Mouse (Mus musculus) splenic B cell, adult 2 months (primary cell): ENCODE results near the gene Fndc3a.

Source experiments
- DNase-seq: peaks from one replicate; pipeline ENCODE4 v3.0.0-alpha.2; 2011; ENCODE audit warnings: low read depth, low spot score
- H3K27me3 ChIP-seq: 2 replicates; pipeline ENCODE4 v1.6.1; 2012; ENCODE audit warnings: mild to moderate bottlenecking, low read length, moderate library complexity, mixed read lengths; ENCODE audit not compliant: control insufficient read depth, poor library complexity, insufficient read depth, severe bottlenecking
- H3K36me3 ChIP-seq: 2 replicates; pipeline ENCODE4 v1.6.1; 2012; ENCODE audit warnings: mild to moderate bottlenecking, low read length, moderate library complexity, mixed read lengths; ENCODE audit not compliant: control insufficient read depth, poor library complexity, insufficient read depth, severe bottlenecking

The Fndc3a gene

GRCm38 (mm10) chr14:72709091-72709709, 603 bp downstream of the Fndc3a start:
- DNase-seq: peak; percentile 80
- no peaks in the 10 kb centered on the region for H3K27me3 ChIP-seq
- no peaks in the 10 kb centered on the region for H3K36me3 ChIP-seq

- no peaks in the 10 kb centered on the region for H3K27me3 ChIP-seq
- H3K36me3 ChIP-seq: no peaks in the 10 kb centered on the region
- peak; percentile 65 for DNase-seq
Observed at GRCm38 (mm10) chr14:72708581-72708991, 1.2 kb downstream of the Fndc3a start.

- Histone ChIP-seq H3K36me3 (no peaks in the 10 kb centered on the region), H3K27me3 (no peaks in the 10 kb centered on the region)
- DNase-seq: no peak
Observed at GRCm38 (mm10) chr14:72700056-72700455, 9.7 kb downstream of the Fndc3a start.

- DNase-seq: peak; percentile 81
- H3K36me3 ChIP-seq: no peaks in the 10 kb centered on the region
- no peaks in the 10 kb centered on the region for H3K27me3 ChIP-seq
Observed at GRCm38 (mm10) chr14:72691406-72691805, 18.4 kb downstream of the Fndc3a start.

GRCm38 (mm10) chr14:72689525-72689924, 20.3 kb downstream of the Fndc3a start:
- peak; percentile 38 for DNase-seq
- Histone ChIP-seq H3K27me3 (no peaks in the 10 kb centered on the region), H3K36me3 (no peaks in the 10 kb centered on the region)

- no peaks in the 10 kb centered on the region for H3K27me3 ChIP-seq
- H3K36me3 ChIP-seq: no peaks in the 10 kb centered on the region
- peak; percentile 71 for DNase-seq
Observed at GRCm38 (mm10) chr14:72684857-72685370, 24.9 kb downstream of the Fndc3a start.

GRCm38 (mm10) chr14:72677247-72677646, 32.6 kb downstream of the Fndc3a start:
- no peak for DNase-seq
- Histone ChIP-seq H3K36me3 (no peaks in the 10 kb centered on the region), H3K27me3 (no peaks in the 10 kb centered on the region)

- DNase-seq: no peak
- Histone ChIP-seq H3K27me3 (no peaks in the 10 kb centered on the region), H3K36me3 (no peaks in the 10 kb centered on the region; the same call in 1 of the 2 replicates)
Observed at GRCm38 (mm10) chr14:72671911-72672310, 37.9 kb downstream of the Fndc3a start.

- no peak for DNase-seq
- no peaks in the 10 kb centered on the region for H3K27me3 ChIP-seq
- H3K36me3 ChIP-seq: no peaks in the 10 kb centered on the region; the same call in 1 of the 2 replicates
Observed at GRCm38 (mm10) chr14:72670987-72671386, 38.8 kb downstream of the Fndc3a start.

- DNase-seq: no peak
- H3K36me3 ChIP-seq: no peaks in the 10 kb centered on the region; the same call in none of the 2 replicates
- H3K27me3 ChIP-seq: no peaks in the 10 kb centered on the region
Observed at GRCm38 (mm10) chr14:72649268-72649667, 60.5 kb downstream of the Fndc3a start.

GRCm38 (mm10) chr14:72645512-72645911, 64.3 kb downstream of the Fndc3a start:
- no peak for DNase-seq
- Histone ChIP-seq H3K36me3 (peaks cover 2% of the 10 kb centered on the region), H3K27me3 (no peaks in the 10 kb centered on the region)

- peak; percentile 52 for DNase-seq
- Histone ChIP-seq H3K36me3 (peaks cover 2% of the 10 kb centered on the region), H3K27me3 (no peaks in the 10 kb centered on the region)
Observed at GRCm38 (mm10) chr14:72644620-72645019, 65.2 kb downstream of the Fndc3a start.

- DNase-seq: no peak
- Histone ChIP-seq H3K36me3 (peaks cover 2% of the 10 kb centered on the region; the same call in 1 of the 2 replicates), H3K27me3 (no peaks in the 10 kb centered on the region)
Observed at GRCm38 (mm10) chr14:72638507-72638906, 71.3 kb downstream of the Fndc3a start.

GRCm38 (mm10) chr14:72633571-72633970, 76.2 kb downstream of the Fndc3a start:
- Histone ChIP-seq H3K27me3 (no peaks in the 10 kb centered on the region), H3K36me3 (peaks cover 2% of the 10 kb centered on the region; the same call in 1 of the 2 replicates)
- no peak for DNase-seq

GRCm38 (mm10) chr14:72625411-72625810, 84.4 kb downstream of the Fndc3a start:
- DNase-seq: no peak
- no peaks in the 10 kb centered on the region for H3K27me3 ChIP-seq
- peaks cover 2% of the 10 kb centered on the region; the same call in 1 of the 2 replicates for H3K36me3 ChIP-seq

- no peaks in the 10 kb centered on the region for H3K27me3 ChIP-seq
- H3K36me3 ChIP-seq: no peaks in the 10 kb centered on the region
- peak; percentile 18 for DNase-seq
Observed at GRCm38 (mm10) chr14:72604077-72604476, 105.7 kb downstream of the Fndc3a start.
